Mouse (Mus musculus) gastrocnemius, adult 2 months (tissue): ENCODE data around the gene Prkn. TPM values are rescaled to one million over a fixed set of nuclear protein-coding genes. Genes with fewer than 3 reads are reported as not detected.

ENCODE experiments used
- DNase-seq: peaks from one replicate; pipeline ENCODE4 v3.0.0; 2022
- H3K27ac ChIP-seq: fragments of 200-600 bp; 2 replicates; pipeline ENCODE4 v1.8.1; 2022; ENCODE audit warnings: mild to moderate bottlenecking
- H3K4me3 ChIP-seq: fragments of 200-600 bp; 2 replicates; pipeline ENCODE4 v1.8.1; 2022; ENCODE audit warnings: mild to moderate bottlenecking, moderate library complexity
- CTCF ChIP-seq: fragments of 200-600 bp; IDR thresholded peaks from 2 replicates; pipeline ENCODE4 v1.8.1; 2022; ENCODE audit warnings: antibody characterized with exemption, mild to moderate bottlenecking, moderate library complexity
- intact Hi-C: fragments of 180-260 bp; cut with DNase I; formaldehyde crosslinking; loops from one replicate; pipeline ENCODE4 v1.15.1; 2025
- total RNA-seq, 2 experiments: library from RNA; stranded (reverse); gene quantifications; 2 replicates each; pipeline ENCODE4 v1.2.3; 2021

The Prkn gene
- total RNA-seq, 2 experiments from 2014 or later = 18.4 to 24.7 TPM

GRCm38 (mm10) chr17:11607931-11608330, 767.7 kb downstream of the Prkn start:
- Histone ChIP-seq H3K27ac (no peak overlapping the region), H3K4me3 (no peak overlapping the region)
- DNase-seq = no peak
- intact Hi-C loops = no loop called here
- TF ChIP-seq CTCF = no peak

GRCm38 (mm10) chr17:11611459-11611858, 771.3 kb downstream of the Prkn start:
- no peak overlapping the region for H3K4me3 ChIP-seq
- TF ChIP-seq CTCF = peak; percentile 79
- DNase-seq = peak; percentile 53
- intact Hi-C loops = no loop called here
- no peak overlapping the region for H3K27ac ChIP-seq

DNA sequence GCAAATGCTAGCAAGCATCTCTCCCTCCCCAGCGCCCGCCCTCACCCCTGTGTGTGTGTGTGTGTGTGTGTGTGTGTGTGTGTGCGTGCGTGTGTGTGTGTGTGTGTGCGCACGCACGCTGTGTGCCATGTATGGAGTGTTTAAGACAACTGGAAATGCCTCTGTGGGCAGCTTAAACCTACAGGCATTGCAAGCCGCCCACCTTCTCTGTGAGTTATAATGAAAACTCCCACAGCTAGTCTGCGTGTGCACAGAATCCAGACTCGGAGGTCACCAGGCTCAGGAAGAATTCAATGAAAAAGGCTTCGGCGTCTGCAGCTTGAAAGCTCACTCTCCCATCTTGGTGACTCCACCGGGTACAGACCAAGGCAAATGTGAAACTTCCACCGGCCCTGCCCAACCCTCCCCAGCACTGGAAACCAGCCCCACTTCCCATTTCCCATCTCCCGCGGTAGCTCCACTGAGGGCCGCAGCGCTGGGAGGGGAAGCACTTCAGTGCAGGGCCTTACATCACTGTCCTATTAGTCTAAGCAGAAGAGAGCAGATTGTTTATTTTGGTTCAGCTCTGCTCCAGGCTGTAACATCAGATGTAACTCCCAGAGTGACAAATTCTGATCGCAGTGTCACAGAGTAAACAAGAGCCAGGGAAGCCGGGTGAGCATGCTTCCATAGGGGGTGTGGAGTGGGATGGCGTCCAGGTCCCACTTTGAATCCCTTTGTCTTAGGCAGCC, 772.8 kb downstream of the Prkn start:
- intact Hi-C loops = no loop called here
- no peak overlapping the region for H3K27ac ChIP-seq
- no peak for DNase-seq
- no peak for TF ChIP-seq CTCF
- H3K4me3 ChIP-seq = no peak overlapping the region

DNA sequence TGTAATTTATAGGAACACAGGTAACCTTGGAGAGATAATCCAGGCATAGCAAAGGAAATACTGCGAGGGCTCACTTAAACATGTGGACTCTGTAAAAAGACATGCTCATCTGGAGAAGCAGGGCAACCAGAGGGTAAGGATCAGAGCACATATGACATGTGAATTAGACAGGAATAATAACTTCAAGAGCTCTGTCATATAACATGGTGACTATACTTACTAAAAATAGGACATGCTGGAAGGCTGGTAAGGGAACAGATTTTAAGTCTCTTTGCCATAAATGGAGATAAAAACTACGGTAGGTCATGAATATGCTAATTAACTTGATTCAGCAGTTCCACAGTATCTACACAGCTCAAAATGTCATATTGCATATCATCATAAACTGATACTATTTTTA, 777.4 kb downstream of the Prkn start:
- no peak overlapping the region for H3K4me3 ChIP-seq
- H3K27ac ChIP-seq = no peak overlapping the region
- TF ChIP-seq CTCF = no peak
- intact Hi-C loops = no loop called here
- DNase-seq = no peak

GRCm38 (mm10) chr17:11618886-11619590, 778.9 kb downstream of the Prkn start:
- Histone ChIP-seq H3K4me3 (no peak overlapping the region), H3K27ac (no peak overlapping the region)
- intact Hi-C loops = no loop called here
- no peak for DNase-seq
- TF ChIP-seq CTCF = no peak

GRCm38 (mm10) chr17:11620770-11621169, 780.6 kb downstream of the Prkn start:
- Histone ChIP-seq H3K4me3 (no peak overlapping the region), H3K27ac (no peak overlapping the region)
- no peak for TF ChIP-seq CTCF
- DNase-seq = no peak
- intact Hi-C loops = no loop called here

- Histone ChIP-seq H3K27ac (no peak overlapping the region), H3K4me3 (no peak overlapping the region)
- DNase-seq = no peak
- intact Hi-C loops = no loop called here
- TF ChIP-seq CTCF = peak; percentile 44
Observed at GRCm38 (mm10) chr17:11621492-11621891, 781.3 kb downstream of the Prkn start.

- no peak for DNase-seq
- TF ChIP-seq CTCF = no peak
- intact Hi-C loops = no loop called here
- no peak overlapping the region for H3K27ac ChIP-seq
- no peak overlapping the region for H3K4me3 ChIP-seq
Observed at GRCm38 (mm10) chr17:11626306-11626705, 786.1 kb downstream of the Prkn start.

DNA sequence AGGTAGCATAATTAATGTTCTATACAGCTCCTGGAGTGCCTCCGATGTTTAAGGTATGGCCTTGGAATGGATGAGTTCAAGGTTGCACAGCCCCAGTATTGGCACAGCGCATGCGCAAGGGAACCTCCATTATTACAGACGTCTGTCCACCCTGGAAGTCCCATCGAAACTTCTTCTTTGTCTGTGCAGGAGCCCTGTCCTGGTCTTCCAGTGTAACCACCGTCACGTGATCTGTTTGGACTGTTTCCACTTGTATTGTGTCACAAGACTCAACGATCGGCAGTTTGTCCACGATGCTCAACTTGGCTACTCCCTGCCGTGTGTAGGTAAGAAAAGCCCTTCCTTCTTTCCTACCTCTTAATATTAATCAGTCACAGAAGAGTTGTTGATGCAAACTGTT, 794.9 kb downstream of the Prkn start:
- H3K27ac ChIP-seq = no peak overlapping the region
- no peak overlapping the region for H3K4me3 ChIP-seq
- DNase-seq = no peak
- TF ChIP-seq CTCF = no peak
- intact Hi-C loops = no loop called here

DNA sequence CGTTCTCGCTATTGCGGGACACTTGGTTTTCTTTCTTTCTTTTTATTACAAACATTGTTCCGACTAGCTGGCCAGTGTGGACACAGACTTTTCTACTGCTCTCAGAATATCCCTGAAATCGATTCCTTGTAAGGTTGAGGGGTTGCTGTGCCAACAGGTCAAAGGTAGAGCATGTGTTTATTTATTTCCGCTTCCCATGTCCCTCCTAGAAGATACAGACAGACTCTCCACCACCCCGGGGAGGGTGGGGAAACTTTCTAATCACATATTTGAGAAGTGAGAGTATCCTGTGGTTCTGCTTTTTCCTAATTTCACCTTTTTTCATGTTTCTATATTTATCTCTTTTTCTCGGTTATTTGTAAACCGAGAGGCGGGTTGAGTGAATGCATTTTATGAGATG, 797.5 kb downstream of the Prkn start:
- no peak for TF ChIP-seq CTCF
- DNase-seq = no peak
- intact Hi-C loops = no loop called here
- H3K27ac ChIP-seq = no peak overlapping the region
- no peak overlapping the region for H3K4me3 ChIP-seq

- intact Hi-C loops = no loop called here
- DNase-seq = no peak
- H3K27ac ChIP-seq = no peak overlapping the region
- no peak overlapping the region for H3K4me3 ChIP-seq
- no peak for TF ChIP-seq CTCF
Observed at GRCm38 (mm10) chr17:11638451-11638850, 798.3 kb downstream of the Prkn start.

- H3K27ac ChIP-seq = no peak overlapping the region
- no peak for TF ChIP-seq CTCF
- intact Hi-C loops = no loop called here
- H3K4me3 ChIP-seq = no peak overlapping the region
- no peak for DNase-seq
Observed at GRCm38 (mm10) chr17:11639786-11640185, 799.6 kb downstream of the Prkn start.

DNA sequence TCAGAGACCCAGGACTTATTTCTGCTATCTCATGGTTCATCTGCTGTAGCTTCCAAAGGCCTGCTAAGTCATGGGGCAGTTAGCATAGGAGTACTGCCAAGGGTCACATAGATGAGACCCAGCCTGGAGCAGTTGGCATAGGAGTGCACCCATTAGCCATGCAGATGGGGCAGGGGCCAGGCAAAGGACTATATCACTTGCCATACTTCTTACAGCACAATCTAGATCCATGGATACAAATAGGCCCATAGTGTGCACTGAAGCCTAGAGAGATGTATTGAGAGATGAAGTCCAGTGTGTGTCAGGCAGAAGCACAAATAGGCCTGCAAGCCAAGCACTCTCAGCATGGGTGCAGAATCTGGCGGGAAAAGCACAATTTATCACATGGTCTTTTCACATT, 802.1 kb downstream of the Prkn start:
- no peak for DNase-seq
- intact Hi-C loops = no loop called here
- no peak overlapping the region for H3K27ac ChIP-seq
- H3K4me3 ChIP-seq = no peak overlapping the region
- TF ChIP-seq CTCF = no peak

- H3K27ac ChIP-seq = no peak overlapping the region
- no peak overlapping the region for H3K4me3 ChIP-seq
- no peak for DNase-seq
- intact Hi-C loops = no loop called here
- no peak for TF ChIP-seq CTCF
Observed at GRCm38 (mm10) chr17:11644016-11644415, 803.8 kb downstream of the Prkn start.
